Mouse (Mus musculus) ovary, postnatal 36 days (tissue): Measurements from ENCODE around the gene Prmt9.

ENCODE experiments used
- DNase-seq: peaks from one replicate; pipeline ENCODE4 v3.0.0; 2022; ENCODE audit warnings: low spot score, mixed read lengths

The Prmt9 gene

DNA sequence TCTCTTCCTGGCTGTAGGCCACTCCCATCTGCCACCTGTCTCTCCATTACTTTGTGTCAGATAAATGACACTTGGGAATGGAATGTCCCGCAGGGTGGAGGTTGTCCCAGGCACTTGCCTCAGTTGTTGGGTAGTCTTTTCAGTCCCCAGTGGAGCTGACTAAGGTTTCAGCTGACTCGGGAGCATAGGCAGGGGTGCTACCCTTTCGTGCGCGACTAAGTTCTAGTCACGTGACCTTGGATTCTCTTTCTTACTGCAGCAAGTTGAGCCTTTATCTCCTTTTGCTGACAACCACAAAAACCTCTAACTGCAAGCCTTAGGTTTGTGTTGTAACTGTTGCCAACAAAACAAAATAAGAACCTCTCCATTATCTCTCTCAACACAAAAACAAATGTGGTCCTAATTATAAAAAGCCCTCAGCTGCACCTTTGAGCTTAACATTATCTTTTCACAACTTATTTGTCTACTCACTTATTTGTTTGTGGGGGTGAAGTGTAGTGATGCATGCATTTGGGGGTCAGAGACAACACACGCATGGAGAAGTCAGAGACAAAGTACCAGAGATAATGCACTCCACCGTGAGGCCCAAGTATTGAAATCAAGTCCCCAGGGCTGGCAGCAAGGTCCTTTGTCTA lies 14.7 kb upstream of the Prmt9 start:
- DNase-seq, result no peak

DNA sequence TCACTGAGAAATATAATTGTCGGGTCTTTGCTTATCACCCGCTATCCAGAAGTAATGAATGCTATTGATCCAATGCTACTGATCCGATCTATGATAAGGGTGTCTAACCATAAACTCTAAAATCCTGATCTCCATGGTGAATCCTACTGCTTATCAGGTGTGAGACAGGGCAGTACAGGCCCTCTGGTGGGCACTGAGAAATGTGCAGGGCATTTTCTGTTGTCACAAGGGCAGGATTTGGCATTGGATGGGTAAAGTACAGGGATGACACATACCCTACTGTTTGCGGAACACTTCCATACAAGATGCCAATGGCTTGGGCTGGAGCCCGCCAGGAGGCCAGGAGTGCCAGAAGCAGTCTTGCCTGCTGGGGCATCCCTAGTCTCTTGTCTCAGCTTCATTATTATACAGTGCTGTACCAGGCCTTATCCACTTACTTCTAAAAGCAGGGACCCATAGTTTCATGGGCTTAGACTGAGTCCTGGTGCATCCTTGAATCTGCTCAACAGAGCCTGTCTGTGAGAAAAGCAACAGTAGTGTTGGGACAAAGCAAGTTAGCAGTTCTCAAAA lies 14.1 kb upstream of the Prmt9 start:
- DNase-seq, result peak; percentile 60

DNA sequence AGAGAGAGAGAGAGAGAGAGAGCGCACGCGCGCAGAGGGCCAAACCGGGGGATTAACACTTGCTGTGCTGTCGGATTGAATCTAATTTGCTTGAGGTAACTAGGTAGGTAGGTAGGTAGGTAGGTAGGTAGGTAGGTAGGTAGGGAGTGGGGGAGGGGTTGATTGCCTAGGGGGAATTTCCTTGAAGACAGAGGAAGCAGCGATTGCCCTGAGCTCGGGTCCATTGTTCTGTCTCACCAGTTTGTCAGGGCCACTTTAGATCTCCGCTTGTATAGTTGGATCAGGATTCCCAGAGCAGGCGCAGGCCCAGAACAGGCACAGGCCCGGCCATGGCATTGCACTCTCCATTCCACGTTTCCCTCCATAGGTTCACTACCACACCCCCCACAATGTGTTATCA lies 12.4 kb upstream of the Prmt9 start:
- DNase-seq, result no peak

DNA sequence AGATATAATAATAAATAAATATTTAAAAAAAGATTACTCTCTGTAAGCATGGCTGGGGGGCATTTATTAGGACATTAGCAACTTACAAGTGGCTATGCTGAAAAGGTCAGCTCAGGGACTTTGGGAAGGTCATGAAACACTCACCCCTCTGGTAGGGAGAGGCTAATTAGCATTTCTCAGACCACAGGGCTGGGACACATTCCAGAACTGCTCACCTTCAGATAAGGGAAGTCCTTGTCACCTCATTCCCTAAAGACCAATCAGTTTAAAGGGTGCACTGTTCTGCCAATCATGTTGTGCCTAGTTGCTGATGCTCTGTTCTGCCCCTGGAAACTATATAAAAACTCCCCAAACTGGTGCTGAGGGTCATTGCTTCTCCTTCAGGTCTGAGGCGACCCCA lies 10.9 kb upstream of the Prmt9 start:
- no peak for DNase-seq

DNA sequence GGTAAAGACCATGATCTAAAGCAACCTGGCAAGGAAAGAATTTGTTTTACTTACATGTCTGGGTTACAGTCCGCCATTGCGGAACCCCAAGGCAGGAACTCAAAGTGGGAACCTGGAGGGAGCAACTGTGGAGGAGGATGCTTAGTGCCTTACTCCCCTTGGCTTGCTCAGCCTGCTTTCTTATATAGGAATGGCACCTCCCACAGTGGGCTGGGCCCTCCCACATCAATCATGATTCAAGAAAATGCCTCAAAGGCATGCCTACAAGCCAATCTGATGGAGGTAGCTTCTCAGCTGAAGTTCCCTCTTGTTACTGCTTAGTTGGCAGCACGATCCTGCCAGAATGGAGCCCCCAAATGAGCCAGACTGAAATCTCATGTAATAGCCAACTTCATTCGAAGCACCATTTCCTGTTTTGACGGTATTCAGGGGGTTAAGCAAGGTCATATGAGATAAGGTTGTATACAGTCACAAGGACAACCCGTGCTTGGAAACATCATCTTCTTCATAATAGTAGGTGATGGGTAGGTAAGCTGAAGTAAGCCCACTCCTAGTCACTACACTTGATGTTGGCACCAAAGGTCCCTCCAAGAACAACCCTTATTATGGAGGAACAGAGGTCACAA lies 5.9 kb upstream of the Prmt9 start:
- DNase-seq, result no peak

DNA sequence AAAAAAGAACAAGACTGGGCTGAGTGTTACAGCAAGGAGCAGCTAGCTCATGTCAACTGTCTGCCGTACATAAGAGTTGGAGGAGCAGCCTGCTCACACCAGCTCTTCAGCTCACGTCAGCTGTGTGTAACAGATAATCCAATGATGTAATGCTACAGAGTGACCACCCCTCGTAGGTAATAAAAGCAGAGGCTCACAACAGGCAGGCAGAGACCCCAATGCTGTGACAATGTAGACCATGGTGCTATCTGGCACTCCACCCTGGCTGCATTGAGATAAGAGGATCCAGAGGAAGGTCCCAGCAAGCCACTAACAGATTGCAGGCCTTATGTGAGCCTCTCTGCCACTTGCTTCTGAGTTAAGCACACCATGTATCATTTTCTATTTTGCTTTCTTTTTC lies 4.8 kb upstream of the Prmt9 start:
- DNase-seq, result no peak

DNA sequence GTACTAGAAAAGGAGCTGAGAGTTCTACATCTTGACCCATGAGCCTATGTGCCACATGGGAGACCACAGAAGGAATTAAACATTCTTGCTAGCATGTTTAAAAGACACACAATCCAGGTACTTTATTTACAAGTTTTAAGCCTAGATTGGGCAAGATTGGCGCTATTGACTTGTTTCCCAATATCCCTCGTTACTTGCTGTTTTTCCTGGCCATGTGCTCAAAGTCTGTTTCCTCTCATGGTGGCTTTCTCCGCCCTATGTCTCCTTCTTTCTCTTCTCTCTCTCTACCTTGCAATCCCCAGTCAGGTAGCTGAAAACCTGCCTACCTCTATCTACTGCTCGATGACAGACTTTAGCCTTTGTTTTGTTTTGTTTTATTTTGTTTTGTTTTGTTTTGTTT lies 3.6 kb upstream of the Prmt9 start:
- DNase-seq, result no peak

DNA sequence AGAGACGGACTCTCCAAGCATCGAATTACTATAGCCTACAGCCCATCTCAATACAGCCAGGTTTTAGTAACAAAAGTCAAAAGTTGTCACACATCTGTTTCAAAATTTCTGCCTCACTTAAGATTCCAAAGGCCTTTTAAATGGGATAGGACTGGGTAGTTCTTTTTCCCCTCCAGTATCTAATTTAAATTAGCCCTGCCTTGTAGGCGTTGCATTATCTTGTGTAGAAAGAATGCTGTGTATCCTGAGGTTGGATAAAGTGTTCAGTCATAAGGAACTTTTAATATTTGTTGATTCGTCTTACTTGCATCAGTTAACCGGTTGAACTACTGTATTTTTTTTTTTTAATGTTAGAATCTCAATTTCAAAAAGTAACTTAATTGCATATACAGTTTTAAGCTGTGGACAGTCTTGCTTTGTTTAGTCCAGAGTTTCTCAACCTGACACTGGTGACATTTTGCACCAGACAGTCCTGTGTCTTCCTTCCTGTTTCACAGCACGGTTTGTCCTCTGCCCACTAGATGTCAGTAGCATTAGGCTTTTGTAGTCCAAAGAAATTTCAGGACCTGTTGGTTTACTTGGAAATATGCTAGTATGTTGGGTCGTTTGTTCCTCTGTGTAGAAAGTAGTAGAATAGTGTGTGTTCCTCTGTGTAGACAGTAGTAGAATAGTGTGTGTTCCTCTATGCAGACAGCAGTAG lies 834 bp downstream of the Prmt9 start:
- no peak for DNase-seq

DNA sequence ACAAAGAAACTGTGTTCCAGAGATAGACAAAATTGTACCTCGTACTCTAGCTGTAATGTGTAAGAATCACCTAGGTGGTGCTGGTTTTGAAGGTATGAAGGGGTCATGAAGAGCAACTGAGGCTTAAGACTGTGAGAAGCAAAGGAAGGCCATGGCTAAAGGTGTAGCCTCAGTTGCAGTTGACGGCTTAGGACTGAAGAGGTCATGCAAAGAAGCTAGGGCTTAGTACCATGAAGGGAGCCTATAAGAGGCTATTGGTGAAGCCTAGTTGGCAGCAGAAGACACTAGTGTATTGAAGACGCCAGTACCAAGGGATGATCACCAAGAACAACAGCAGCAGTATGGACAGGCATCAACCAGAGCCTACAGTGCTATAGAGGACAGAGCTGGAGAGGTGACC lies 3.3 kb downstream of the Prmt9 start:
- DNase-seq, result no peak

DNA sequence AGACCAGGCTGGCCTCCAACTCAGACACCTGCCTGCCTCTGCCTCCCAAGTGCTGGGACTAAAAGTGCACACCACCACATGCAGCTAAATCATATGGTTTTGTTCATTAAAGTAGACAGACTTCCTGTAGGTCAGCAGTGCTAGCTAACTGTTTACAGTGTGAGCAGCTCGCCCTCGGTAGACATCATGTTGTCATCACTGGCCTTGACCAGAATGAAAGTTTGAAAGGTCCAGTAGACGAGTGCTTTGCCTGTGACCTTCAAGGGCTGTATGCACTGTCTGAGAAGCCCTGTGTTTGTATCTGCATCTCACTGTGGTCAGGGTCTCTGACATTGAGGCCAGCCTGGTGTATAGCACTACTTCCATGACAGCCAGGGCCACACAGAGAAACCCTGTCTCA lies 12.2 kb downstream of the Prmt9 start:
- no peak for DNase-seq

DNA sequence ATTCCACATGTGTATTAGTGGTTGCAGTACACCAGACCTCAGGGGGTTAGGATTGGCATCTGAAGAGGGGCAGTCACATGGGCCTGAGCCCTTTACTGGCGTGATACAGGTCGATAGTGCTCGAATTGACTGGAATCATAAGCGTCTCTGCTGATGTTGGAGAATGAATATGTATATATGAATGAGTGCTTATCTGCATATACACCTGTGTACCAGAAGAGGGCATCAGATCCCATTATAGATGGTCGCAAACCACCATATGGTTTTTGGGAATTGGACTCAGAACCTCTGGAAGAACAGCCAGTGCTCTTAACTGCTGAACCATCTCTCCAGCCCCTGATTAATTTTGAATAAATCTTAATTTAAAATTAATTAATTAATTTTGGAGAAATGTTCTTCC lies 25.0 kb downstream of the Prmt9 start:
- DNase-seq, result no peak

DNA sequence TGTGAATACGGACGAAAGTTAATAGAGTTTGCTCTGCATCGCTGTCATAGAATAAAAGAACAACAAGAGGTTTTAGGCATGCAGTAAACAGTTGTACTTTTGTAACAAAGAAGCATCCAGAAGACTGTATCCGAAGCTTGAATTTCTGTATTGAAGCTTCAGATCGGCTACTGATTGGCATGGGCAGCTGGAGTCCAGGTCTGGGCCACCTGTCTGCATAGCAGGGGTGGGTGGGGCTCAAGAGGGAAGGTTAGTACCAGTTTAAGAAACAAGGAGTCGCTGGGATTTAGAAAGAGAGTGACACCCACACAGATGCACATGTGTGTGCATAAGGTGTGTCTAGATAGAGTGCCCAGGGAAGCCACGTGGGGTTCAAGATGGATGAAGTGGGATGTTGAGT lies 28.5 kb downstream of the Prmt9 start:
- DNase-seq, result no peak

DNA sequence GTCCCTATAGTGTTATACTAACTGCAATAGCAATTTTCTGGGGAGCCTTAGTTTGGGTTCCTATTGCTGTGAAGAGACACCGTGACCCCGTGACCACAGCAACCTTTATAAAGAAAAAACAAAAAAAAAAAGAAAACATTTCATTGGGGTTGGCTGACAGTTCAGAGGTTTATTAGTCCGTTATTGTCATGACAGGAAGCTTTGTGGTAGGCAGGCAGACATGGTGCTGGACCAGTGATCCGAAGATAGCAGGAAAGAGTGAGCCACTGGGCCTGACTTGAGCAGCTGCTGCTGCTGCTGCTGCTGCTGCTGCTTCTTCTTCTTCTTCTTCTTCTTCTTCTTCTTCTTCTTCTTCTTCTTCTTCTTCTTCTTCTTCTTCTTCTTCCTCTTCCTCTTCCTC lies 35.0 kb downstream of the Prmt9 start:
- DNase-seq, result no peak

DNA sequence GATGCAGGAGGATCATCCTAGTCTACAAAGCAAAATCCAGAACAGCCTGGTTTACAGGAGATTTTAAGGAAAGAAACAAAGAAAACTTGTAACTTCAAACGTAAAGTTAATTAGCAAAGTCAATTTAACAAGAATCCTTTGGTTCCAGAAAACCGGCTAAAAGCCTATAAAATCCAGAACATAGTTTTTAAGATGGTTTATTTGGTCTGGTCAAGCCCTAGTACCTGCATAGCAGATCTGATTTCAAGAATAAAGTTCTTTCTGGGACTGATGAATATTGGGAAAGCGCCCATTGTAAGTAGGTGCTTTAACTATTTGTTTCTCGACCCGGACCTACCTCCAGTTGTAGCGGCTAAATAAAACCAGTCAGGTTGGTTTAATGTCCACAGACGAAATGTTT lies 60.4 kb downstream of the Prmt9 start:
- no peak for DNase-seq

DNA sequence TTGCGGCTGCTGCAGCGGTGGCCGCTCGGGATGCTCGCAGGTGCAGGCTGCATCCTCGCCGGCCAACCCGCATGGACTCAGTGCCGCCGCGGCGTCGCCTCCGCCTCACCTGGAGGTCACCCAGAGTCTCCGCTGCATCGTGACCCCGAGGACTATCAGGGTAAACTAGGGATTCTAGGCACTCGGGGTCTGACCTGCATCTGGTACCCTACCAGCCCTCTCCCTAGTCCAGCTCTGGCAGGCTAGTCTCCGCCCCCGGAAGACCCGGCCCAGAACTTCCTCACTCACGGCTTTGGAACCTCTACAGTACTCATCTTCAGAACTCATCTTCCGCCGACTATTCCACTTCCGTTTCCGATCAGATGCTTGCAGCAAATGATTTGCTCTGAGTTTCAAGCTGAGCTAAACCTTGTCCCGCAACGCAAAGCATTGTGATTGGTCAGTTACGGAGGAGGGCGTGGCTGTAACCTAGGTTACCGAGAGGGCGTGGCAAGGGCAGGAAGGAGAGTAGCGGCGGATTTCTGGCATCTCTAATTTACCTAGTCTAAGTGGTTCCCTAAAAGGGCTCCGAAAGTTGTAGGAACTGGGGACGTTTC lies 61.3 kb downstream of the Prmt9 start, which contains the start of gene Tmem184c:
Gene Tmem184c, minus strand, starts transcription at position 325 of the 596 bp plus-strand sequence.
- peak; percentile 97 for DNase-seq

DNA sequence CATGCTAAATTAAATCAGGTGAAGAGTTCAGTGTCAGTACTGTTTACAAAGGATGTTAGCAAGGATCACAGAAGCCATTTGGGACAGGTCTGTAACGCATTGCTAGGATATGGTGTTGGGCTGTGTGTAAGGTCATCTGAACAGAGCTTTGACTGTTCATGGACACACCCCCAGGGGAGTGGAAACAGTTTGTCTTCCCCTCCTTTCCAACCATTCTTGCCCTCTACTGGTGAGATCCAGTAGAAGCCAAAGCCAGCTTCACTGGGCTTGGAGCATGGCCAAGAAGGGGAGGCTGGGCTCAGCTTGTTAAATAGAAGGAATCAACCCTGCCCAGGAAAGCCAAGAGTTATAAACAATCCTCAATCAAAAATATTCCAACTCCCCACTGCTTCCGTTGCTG lies 68.7 kb downstream of the Prmt9 start:
- DNase-seq, result peak; percentile 51

DNA sequence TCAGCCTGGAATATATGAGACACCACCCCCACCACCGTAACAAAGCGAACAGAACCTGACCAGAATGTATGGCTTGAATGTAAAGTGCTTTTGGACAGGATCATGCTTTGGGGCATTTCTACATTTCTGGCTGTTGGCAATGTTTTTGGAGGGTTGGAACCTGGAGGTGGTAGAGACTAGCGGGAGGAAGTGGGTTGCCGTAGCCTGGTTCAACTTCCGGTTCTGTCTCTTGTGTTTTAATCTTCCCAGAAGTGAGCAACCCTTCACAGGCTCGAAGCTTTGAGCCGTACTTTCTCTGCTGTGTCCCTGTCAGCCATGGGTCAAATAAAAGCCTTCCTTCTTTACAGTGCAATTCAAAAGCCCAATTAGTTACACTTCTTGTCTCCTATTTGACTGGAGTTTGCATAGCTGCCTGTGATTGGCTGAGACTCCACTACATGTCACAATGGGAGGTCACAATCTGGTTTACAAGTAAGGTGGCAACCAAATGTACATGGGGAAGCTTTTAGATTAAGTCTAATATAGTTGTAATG lies 74.5 kb downstream of the Prmt9 start:
- DNase-seq, result no peak

DNA sequence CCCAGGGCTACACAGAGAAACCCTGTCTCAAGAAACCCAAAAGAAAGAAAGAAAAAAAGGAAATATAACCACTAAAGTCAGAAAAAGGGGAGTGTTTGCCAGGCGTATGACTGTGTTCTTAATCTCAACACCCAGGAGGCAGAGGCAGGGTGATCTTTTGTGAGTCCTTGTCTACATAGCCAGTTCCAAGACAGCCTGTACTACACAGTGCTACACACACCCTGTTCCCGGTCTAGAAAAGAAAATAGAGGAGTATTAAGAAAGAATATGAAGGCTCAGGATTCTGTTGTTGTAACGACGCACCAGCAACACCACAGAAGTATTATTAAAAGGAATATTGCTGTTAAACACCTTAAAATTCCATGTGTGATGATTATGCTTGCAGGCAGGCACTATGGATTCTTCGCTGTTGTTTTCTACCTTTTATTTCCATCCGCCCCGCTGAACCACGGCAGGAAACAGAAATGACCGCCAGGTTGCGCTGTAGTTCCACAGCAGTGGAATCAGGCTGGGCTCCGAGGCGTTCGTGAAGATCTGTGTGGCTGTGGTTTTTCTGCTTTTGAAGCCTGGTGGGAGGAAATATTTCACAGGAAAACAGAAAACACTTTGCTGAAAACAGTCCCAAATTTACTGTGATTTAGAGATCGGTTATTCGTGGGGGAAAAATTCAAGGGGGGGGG lies 80.8 kb downstream of the Prmt9 start:
- DNase-seq, result peak; percentile 87

DNA sequence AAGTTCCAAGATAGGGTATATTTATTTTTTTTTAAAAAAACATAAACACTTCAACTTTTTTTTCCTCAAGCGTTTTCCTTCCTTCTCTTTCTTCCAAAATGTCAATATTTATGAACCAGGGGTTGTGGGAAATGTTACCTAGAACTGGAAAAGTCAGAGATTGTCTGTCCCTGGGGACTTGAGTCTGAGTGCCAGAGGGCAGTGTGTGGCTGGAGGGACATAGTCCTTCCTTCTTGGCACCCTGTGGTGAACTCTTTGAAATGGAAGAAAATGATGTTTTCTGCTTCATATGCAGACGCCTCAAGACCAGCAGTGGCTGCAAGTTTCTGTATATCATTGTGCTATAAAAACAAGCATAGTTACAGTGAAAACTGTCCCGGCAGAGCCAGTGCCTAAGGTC lies 81.5 kb downstream of the Prmt9 start:
- no peak for DNase-seq
